Mouse (Mus musculus) left cerebral cortex, adult 9 months (tissue): ENCODE results near the gene Gm49387.
"Not testable (repeated sequence)": the region's sequence is repeated elsewhere in the genome, so short reads cannot be mapped to it uniquely, and the experiment has no call there.

ENCODE experiments used
- DNase-seq, 2 experiments: peaks; one replicate each; pipeline ENCODE4 v3.0.0; 2022; ENCODE audit warnings: low spot score in 2 of 2

The Gm49387 gene

GRCm38 (mm10) chr14:31640890-31641505 is 320 bp upstream of the Gm49387 start, which contains the start of the genes Btd and Hacl1:
Btd (plus strand) TSS chr14:31641028.
Hacl1 (minus strand) TSS chr14:31641286.
- DNase-seq: peak; percentile 82 to 90

GRCm38 (mm10) chr14:31630677-31631076 is 10.0 kb downstream of the Gm49387 start:
- DNase-seq: no peak

- DNase-seq: peak; percentile 60 to 61
These were observed 17.9 kb downstream of the Gm49387 start for GRCm38 (mm10) chr14:31622748-31623147.

- DNase-seq: no peak
These were observed 20.0 kb downstream of the Gm49387 start for GRCm38 (mm10) chr14:31620591-31621223.

GRCm38 (mm10) chr14:31617997-31618396 is 22.7 kb downstream of the Gm49387 start:
- no peak for DNase-seq

- DNase-seq: peak in 1 of 2 experiments; percentile 42
These were observed 23.5 kb downstream of the Gm49387 start for GRCm38 (mm10) chr14:31617204-31617603.

GRCm38 (mm10) chr14:31613671-31614070 is 27.0 kb downstream of the Gm49387 start:
- DNase-seq: no peak

- DNase-seq: no peak
These were observed 28.7 kb downstream of the Gm49387 start for GRCm38 (mm10) chr14:31611986-31612385.

- DNase-seq: no peak
These were observed 35.2 kb downstream of the Gm49387 start for GRCm38 (mm10) chr14:31605514-31605913.

GRCm38 (mm10) chr14:31604916-31605315 is 35.8 kb downstream of the Gm49387 start:
- DNase-seq: peak in 1 of 2 experiments; percentile 15

GRCm38 (mm10) chr14:31602616-31602979 is 38.1 kb downstream of the Gm49387 start:
- not testable (repeated sequence) for DNase-seq

- DNase-seq: no peak
These were observed 38.6 kb downstream of the Gm49387 start for GRCm38 (mm10) chr14:31601908-31602615.

- DNase-seq: no peak
These were observed 43.2 kb downstream of the Gm49387 start for GRCm38 (mm10) chr14:31597446-31597845.

GRCm38 (mm10) chr14:31596408-31596807 is 44.3 kb downstream of the Gm49387 start:
- no peak for DNase-seq

GRCm38 (mm10) chr14:31594693-31595092 is 46.0 kb downstream of the Gm49387 start:
- DNase-seq: no peak

- no peak for DNase-seq
These were observed 47.6 kb downstream of the Gm49387 start for GRCm38 (mm10) chr14:31593036-31593435.

- no peak for DNase-seq
These were observed 49.4 kb downstream of the Gm49387 start, which contains the start of gene Colq for GRCm38 (mm10) chr14:31591243-31591642. Colq (minus strand) TSS chr14:31591343.

- no peak for DNase-seq
These were observed 54.2 kb downstream of the Gm49387 start for GRCm38 (mm10) chr14:31586451-31586850.

- no peak for DNase-seq
These were observed 57.6 kb downstream of the Gm49387 start for GRCm38 (mm10) chr14:31583082-31583481.

- DNase-seq: no peak
These were observed 62.5 kb downstream of the Gm49387 start for GRCm38 (mm10) chr14:31577966-31578735.

- DNase-seq: no peak
These were observed 63.6 kb downstream of the Gm49387 start for GRCm38 (mm10) chr14:31576846-31577697.
